Mouse (Mus musculus) kidney, embryonic 14.5 days (tissue): ENCODE data around the gene Degs2. TPM values are rescaled to one million over a fixed set of nuclear protein-coding genes. Genes with fewer than 3 reads are reported as not detected.
"Not testable (repeated sequence)": the region's sequence is repeated elsewhere in the genome, so short reads cannot be mapped to it uniquely, and the experiment has no call there.

ENCODE experiments used
- ATAC-seq: fragments of 200-750 bp; cut with Nextera tagmentation; 2 replicates; pipeline ENCODE4 v1.8.0; 2017; ENCODE audit warnings: moderate number of reproducible peaks, mild to moderate bottlenecking, moderate TSS enrichment, moderate library complexity; ENCODE audit not compliant: low FRiP score, low TSS enrichment
- H3K27ac ChIP-seq: fragments of 300-500 bp; sonication (generic); 2 replicates; pipeline ENCODE4 v1.5.1; 2014; ENCODE audit warnings: low read depth, mild to moderate bottlenecking, low read length, moderate library complexity, mixed read lengths
- H3K27me3 ChIP-seq: fragments of 300-500 bp; sonication (generic); 2 replicates; pipeline ENCODE4 v1.6.1; 2014; ENCODE audit warnings: mild to moderate bottlenecking, low read length; ENCODE audit not compliant: control insufficient read depth, insufficient read depth
- H3K36me3 ChIP-seq: fragments of 300-500 bp; sonication (generic); 2 replicates; pipeline ENCODE4 v1.6.1; 2014; ENCODE audit warnings: low read length, mixed read lengths; ENCODE audit not compliant: control insufficient read depth, insufficient read depth
- H3K4me1 ChIP-seq: fragments of 300-500 bp; sonication (generic); 2 replicates; pipeline ENCODE4 v1.6.1; 2014; ENCODE audit warnings: low read length, mixed read lengths; ENCODE audit not compliant: control insufficient read depth, insufficient read depth
- H3K4me2 ChIP-seq: fragments of 300-500 bp; sonication (generic); replicated peaks from 2 replicates; pipeline ENCODE4 v1.6.1; 2014; ENCODE audit warnings: low read depth, mild to moderate bottlenecking, low read length
- H3K4me3 ChIP-seq: fragments of 300-500 bp; sonication (generic); 2 replicates; pipeline ENCODE4 v1.5.1; 2014; ENCODE audit warnings: mild to moderate bottlenecking, low read length
- H3K9ac ChIP-seq: fragments of 300-500 bp; sonication (generic); 2 replicates; pipeline ENCODE4 v1.6.1; 2014; ENCODE audit warnings: low read depth, mild to moderate bottlenecking, low read length, moderate library complexity
- H3K9me3 ChIP-seq: fragments of 300-500 bp; sonication (generic); 2 replicates; pipeline ENCODE4 v1.6.1; 2016; ENCODE audit warnings: low read length; ENCODE audit not compliant: control insufficient read depth
- WGBS: fragments of 180-500 bp; shearing (Covaris S2); extraction: QIAGEN DNeasy Blood & Tissue Kit; methylation state at CpG from one replicate; pipeline ENCODE4 v1.1.7; 2014; 5-methylcytosine and 5-hydroxymethylcytosine counted together
- polyA plus RNA-seq: library from polyadenylated mRNA; unstranded; fragments of >200 nt; fragmentation: Nextera tagmentation; extraction: Ambion mirVana; gene quantifications from 2 replicates; pipeline ENCODE4 v1.2.1, GENCODE M21; 2014

The Degs2 gene
- polyA plus RNA-seq, 1 experiment from 2014 or later, result 7.3 TPM

DNA sequence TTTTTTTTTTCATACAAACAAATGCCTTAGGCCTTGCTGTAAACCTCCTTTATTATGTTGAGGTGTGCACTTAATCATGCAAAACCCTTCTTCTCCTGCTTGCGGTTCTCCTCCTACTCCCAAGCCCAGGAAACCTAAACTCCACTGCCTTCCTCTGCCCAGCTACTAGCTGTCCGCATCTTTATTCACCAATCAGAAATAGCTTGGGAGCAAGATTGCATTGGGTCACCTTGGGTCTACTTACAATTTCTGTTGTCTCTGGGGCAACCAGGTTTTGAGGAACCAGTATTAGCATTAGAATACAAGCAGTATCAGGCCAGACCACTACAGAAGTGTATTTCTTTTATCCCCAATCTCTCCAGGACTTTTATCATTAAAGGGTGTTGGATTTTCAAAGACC is 32.3 kb upstream of the Degs2 start:
- Histone ChIP-seq H3K27me3 (no peaks in the 10 kb centered on the region), H3K9me3 (no peaks in the 10 kb centered on the region), H3K9ac (no peak overlapping the region), H3K36me3 (no peaks in the 10 kb centered on the region), H3K4me3 (no peak overlapping the region), H3K4me1 (no peaks in the 10 kb centered on the region), H3K4me2 (no peak overlapping the region), H3K27ac (no peak overlapping the region)
- ATAC-seq, result no peak
- WGBS, result 82% methylated on average over 2 of the region's 2 CpGs

DNA sequence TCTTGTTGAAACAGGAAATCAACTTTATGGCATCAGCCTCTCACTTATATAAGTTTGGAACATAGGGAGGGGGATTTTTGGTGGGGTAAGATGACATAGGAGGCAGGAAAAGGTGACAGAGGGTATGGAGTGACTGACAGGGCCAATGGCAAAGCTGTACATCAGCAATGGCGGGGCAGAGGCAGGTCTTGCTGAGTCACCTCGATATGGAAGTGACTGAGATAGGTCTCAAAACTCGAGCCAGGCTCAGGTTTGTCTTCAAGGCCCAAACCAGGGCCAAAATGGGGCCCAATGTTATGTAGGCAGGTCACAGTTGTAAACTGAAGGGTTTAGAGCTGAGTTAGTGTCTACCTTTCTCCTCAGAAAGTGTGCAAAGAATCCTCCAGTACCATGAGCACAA is 21.7 kb upstream of the Degs2 start:
- no peak overlapping the region for H3K4me2 ChIP-seq

DNA sequence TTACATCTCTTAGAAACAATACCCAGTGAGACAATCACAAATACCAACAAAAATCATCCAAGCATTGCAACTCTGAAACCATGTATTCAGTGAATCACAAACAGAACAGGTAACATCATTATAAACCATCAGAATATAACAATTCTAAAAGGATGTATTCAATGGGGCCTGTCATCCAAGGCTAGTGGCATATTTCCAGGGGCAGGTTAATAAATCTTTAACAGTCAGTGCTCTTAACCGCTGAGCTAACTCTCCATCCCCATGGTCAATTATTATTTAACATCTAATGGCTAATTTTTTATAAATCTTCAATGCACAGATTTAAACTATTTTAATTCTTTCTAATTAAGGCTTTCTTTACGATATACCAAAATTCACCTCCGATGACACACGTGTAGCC is 20.3 kb upstream of the Degs2 start:
- H3K9me3 ChIP-seq, result no peaks in the 10 kb centered on the region

More for the DNA sequence above, 21.7 kb upstream of the Degs2 start:
- Histone ChIP-seq H3K4me3 (no peak overlapping the region), H3K36me3 (no peaks in the 10 kb centered on the region), H3K27ac (no peak overlapping the region), H3K9ac (no peak overlapping the region), H3K27me3 (no peaks in the 10 kb centered on the region), H3K9me3 (no peaks in the 10 kb centered on the region), H3K4me1 (no peaks in the 10 kb centered on the region)
- 83% methylated on average over 3 of the region's 3 CpGs for WGBS
- no peak for ATAC-seq

DNA sequence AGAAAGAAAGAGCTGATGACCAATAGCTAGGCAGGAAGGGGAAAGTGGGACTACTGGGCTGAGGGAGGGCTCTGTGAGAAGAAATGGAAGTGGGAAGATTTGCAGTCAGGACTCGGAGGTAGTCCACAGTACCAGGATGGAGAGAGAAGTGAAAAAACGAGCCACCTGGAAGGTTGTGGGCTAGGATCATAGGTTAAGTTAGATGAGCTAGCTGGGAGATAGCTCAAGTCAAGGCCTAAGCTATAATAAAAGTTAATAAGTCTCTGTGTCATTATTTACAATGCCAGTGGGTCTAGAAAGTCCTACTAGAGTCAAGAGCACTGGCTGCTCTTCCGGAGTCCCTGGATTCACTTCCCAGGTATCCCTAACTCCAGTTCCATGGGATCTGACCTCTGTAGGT is 16.4 kb upstream of the Degs2 start:
- Histone ChIP-seq H3K36me3 (no peaks in the 10 kb centered on the region), H3K4me2 (no peak overlapping the region), H3K4me3 (no peak overlapping the region), H3K9ac (no peak overlapping the region), H3K27ac (no peak overlapping the region), H3K4me1 (no peaks in the 10 kb centered on the region), H3K9me3 (no peaks in the 10 kb centered on the region), H3K27me3 (no peaks in the 10 kb centered on the region)
- 76% methylated on average over 3 of the region's 3 CpGs for WGBS
- no peak for ATAC-seq

More for the DNA sequence above, 20.3 kb upstream of the Degs2 start:
- Histone ChIP-seq H3K4me3 (no peak overlapping the region), H3K4me1 (no peaks in the 10 kb centered on the region), H3K4me2 (no peak overlapping the region), H3K27me3 (no peaks in the 10 kb centered on the region), H3K36me3 (no peaks in the 10 kb centered on the region), H3K27ac (no peak overlapping the region), H3K9ac (no peak overlapping the region)
- no peak for ATAC-seq
- WGBS, result 90% methylated on average over 4 of the region's 4 CpGs

DNA sequence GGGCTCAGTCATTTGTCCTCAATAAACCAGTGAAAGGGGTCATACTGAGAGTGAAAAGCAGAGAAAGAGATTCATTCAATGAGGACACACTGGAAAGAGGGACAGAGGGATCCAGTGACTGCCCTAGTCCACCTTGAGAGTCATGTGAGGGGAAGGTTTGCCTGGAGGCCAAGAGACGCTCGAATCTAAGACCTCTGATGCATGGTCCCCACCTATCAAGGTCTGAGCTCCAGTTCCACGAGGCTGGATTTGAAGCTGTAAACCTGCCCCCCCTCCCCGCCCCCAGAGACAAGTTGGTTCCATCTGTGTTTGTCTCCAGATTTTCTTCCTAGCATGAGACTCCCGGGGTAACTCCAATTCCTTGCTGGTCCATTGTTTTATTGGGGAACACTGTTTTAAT is 13.7 kb upstream of the Degs2 start:
- no peaks in the 10 kb centered on the region for H3K36me3 ChIP-seq

DNA sequence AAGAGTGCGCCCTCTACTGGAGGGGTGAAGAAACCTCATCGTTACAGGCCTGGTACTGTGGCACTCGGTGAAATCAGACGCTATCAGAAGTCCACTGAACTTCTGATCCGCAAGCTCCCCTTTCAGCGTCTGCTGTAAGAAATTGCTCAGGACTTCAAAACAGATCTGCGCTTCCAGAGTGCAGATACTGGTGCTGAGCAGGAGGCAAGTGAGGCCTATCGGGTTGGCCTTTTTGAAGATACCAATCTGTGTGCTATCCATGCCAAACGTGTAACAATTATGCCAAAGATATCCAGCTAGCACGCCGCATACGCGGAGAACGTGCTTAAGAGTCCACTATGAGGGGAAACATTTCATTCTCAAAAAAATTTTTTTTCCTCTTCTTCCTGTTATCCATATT is 11.9 kb upstream of the Degs2 start:
- not testable (repeated sequence) for H3K4me2 ChIP-seq, H3K9me3 ChIP-seq, H3K4me1 ChIP-seq, H3K36me3 ChIP-seq, H3K27me3 ChIP-seq, H3K4me3 ChIP-seq, H3K27ac ChIP-seq, H3K9ac ChIP-seq, ATAC-seq
- 94% methylated on average over 14 of the region's 14 CpGs for WGBS

More for the DNA sequence above, 13.7 kb upstream of the Degs2 start:
- no peak overlapping the region for H3K9ac ChIP-seq
- H3K4me1 ChIP-seq, result no peaks in the 10 kb centered on the region
- no peak overlapping the region for H3K27ac ChIP-seq
- ATAC-seq, result no peak
- WGBS, result 83% methylated on average over 5 of the region's 5 CpGs
- H3K4me2 ChIP-seq, result no peak overlapping the region
- H3K4me3 ChIP-seq, result no peak overlapping the region
- H3K27me3 ChIP-seq, result no peaks in the 10 kb centered on the region
- H3K9me3 ChIP-seq, result no peaks in the 10 kb centered on the region

- Histone ChIP-seq H3K27me3 (no peaks in the 10 kb centered on the region), H3K36me3 (no peaks in the 10 kb centered on the region), H3K27ac (no peak overlapping the region), H3K4me1 (no peaks in the 10 kb centered on the region), H3K4me2 (no peak overlapping the region), H3K4me3 (no peak overlapping the region), H3K9ac (no peak overlapping the region), H3K9me3 (no peaks in the 10 kb centered on the region)
- no peak for ATAC-seq
- WGBS, result 81% methylated on average over 4 of the region's 4 CpGs
These were observed 10.4 kb upstream of the Degs2 start for GRCm38 (mm10) chr12:108712481-108712880.

DNA sequence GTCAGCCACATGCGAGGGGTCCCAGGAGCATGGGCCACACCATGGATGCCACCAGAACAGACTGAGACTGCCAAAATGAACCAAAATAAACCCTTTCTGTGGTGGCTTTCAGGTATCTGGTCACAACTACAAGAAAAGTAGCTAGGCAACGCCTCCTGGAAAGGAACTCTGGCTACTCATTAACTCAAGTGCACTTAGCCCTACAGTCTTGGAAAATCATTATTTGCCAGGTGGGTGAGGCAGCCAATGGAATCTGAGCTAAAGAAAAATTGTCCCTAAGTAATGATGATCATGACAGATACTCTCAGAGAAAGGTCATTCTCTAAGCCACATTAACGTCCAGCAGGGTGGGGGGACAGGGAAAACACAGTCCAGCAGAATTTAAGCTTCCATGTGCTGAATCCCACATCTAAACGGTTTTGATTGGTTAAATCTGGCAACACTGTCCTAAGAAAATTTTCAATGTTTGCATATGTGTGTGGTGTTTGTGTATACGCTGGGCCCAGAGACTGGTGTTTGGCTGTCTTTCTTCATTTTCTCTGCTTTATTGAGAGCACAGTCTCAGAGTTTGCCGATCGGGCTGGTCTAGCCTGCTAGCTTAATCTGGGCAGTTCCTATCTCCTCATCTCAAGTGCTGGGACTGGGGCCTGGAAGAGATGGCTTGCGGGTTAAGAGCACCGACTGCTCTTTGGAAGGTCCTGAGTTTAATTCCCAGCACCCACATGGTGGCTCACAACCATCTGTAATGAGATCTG is 8.9 kb upstream of the Degs2 start:
- Histone ChIP-seq H3K4me3 (no peak overlapping the region), H3K27ac (peak overlapping the region; percentile 77)

GRCm38 (mm10) chr12:108709964-108710765 is 8.1 kb upstream of the Degs2 start:
- H3K4me3 ChIP-seq, result no peak overlapping the region
- H3K27ac ChIP-seq, result no peak overlapping the region; the same call in 1 of the 2 replicates
- no peak overlapping the region for H3K9ac ChIP-seq
- H3K36me3 ChIP-seq, result no peaks in the 10 kb centered on the region
- no peak overlapping the region for H3K4me2 ChIP-seq
- H3K27me3 ChIP-seq, result no peaks in the 10 kb centered on the region
- H3K9me3 ChIP-seq, result no peaks in the 10 kb centered on the region
- WGBS, result 82% methylated on average over 6 of the region's 6 CpGs
- no peaks in the 10 kb centered on the region for H3K4me1 ChIP-seq
- ATAC-seq, result no peak

More for the DNA sequence above, 8.9 kb upstream of the Degs2 start:
- H3K4me1 ChIP-seq, result no peaks in the 10 kb centered on the region
- H3K27me3 ChIP-seq, result no peaks in the 10 kb centered on the region
- peak; percentile 24; the same call in 1 of the 2 replicates for ATAC-seq
- H3K9ac ChIP-seq, result no peak overlapping the region
- WGBS, result 71% methylated on average over 9 of the region's 9 CpGs
- no peaks in the 10 kb centered on the region for H3K36me3 ChIP-seq
- H3K4me2 ChIP-seq, result no peak overlapping the region
- H3K9me3 ChIP-seq, result no peaks in the 10 kb centered on the region
